Mouse (Mus musculus): Measurements from ENCODE around the gene Duox1. TPM values are rescaled to one million over a fixed set of nuclear protein-coding genes. Genes with fewer than 3 reads are reported as not detected.

Duox1 gene
- total RNA-seq, 4 experiments from 2014 or later: 0.19 to 0.38 (median 0.29) TPM

DNA sequence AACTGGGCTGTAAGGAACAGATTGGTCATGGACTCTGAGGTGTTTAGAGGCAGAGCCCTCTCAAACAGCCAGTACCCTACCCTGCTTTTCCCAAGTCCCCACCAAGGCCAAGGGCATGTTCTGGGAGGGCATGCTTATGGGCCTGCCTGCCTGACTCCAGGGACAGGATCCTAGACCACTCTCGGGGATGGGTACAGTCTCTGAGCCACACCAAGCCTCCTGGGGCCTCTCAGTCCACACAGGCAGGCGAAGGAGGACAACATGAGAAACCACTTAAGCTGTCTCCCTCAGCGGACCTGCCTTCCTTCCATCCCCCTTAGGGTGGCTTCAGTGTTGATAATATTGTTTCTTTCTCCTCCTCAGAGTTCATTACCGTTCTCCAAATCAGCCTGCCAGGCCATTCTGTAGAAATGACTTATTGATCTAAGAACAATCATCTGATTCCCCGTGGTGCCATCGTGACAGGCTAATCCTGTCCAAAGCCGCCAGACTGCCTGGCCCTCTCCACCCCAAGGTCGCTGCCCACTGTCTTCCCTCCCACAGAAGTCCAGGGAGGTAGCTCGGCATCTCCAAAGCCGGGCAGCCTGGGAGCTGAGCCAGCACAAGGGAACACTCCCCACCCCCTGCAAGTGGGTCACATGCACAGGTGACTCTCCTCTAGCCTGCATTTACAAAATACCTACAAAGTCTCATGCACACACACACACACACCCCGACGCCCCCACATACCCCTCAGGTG lies 38.9 kb downstream of the Duox1 start:
- no peak for DNase-seq (ENCODE audit: low spot score in 2 of 2)

DNA sequence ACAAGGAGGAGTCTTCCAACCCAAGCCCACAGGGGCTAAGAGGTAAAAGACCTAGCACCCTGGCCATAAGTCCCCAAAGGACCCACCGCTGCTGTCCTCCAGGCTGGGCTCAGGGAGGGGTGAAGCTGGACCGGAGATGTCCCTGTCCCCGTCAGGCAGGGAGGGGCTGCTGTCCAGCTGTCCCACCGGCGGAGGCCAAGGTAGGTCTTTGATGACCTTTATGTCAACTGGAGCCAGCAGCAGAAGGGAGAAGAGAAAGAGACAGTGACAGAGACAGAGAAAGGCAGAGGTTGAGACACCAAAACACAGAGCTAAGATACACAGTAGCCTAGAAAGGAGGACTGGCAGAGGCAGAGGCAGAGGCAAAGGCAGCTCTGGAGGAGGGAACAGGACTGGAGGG lies 39.9 kb downstream of the Duox1 start:
- no peak for DNase-seq (ENCODE audit: low spot score in 2 of 2)

DNA sequence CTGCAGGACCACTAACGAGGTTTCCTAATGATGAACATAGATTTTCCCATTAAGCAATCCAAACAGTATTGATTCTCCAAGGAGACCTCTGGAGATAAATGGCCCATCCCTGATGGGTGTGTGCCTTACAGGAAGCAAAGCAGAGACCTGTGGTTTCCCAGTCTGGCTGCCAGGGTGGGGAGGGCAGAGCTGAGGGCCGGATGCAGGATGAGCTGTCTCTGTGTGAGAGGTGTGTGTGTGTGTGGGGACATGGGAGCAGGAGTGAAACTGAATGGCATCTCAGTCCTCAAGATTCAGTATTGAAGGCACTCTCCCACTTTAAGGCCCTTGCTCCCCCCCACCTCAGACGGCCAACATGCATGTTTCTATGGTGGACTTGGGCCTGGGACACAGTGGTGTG lies 40.7 kb downstream of the Duox1 start:
- no peak for DNase-seq (ENCODE audit: low spot score in 2 of 2)

DNA sequence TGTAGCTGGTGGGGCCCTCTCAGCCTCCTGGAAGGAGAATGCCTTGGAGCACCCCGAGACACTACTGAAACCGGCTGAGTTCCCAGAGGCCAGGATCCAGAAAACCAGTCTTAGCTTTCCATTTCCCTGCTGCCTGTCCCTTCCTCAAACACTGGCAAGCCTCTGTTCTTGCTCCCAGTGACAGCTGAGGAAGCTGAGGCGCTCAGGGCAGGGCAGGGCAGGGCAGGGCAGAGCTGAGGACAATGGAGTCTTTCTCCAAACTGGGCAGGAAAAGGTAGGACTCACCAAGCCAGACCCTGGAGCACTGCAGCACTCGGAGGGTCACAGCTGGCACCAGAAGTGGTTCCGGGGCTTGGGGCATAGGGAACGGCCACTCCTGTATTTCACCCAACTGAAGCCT lies 44.8 kb downstream of the Duox1 start:
- DNase-seq (ENCODE audit: low spot score in 2 of 2): no peak

DNA sequence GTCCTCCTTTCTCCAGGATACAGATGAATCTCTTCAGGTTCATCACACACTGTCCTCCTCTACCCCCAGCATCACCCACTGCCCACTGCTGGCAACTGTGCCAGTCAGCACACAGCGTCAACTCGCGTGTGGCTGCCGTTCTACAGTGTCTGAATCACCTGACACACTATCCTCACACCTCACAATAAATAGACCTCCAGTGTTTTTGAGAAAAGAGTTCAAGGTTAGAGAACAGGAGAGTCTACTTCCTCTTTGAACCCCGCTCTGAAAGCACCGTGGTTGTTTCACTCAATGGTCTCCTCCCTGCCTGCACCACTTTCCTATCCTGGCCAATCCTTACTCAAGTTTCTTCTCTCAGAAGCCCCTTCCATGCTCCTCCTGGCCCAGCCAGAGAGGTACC lies 45.7 kb downstream of the Duox1 start:
- DNase-seq (ENCODE audit: low spot score in 2 of 2): no peak

DNA sequence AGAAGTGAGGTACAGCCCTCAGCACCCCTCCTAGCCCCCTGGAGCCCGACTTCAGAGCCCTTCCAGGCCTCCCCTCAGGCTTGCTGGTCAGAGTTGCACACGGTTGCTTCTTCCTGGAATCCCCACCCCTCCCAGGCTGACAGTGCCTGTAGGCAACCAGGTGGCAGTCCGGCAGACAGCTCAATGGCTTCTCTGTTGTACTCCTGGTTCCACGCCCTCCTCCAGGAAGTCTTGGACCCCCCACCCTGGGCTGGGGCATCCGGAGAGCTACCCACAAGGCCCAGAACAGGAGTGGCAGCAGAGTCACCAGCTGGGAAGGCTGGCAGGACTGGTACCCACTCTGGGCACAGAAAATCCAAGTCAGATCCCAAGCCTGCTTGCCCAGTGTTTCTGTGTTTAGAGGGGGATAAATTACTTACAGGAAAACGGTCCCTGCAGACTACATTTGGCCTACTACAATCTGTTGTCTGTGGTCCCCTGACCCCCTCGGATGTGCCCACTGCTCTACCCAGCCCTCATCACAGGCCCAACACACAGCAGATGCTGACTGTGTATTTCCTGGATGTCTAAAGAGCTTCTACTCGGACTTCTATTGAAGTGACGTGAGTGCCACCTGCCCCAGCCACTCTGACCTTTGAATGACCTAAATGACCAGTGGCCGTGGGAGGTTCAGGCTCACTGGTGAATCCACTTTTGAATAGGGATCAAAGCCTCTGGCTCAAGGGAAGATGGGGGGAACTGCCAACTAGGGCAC lies 46.6 kb downstream of the Duox1 start:
- DNase-seq (ENCODE audit: low spot score in 2 of 2): no peak

DNA sequence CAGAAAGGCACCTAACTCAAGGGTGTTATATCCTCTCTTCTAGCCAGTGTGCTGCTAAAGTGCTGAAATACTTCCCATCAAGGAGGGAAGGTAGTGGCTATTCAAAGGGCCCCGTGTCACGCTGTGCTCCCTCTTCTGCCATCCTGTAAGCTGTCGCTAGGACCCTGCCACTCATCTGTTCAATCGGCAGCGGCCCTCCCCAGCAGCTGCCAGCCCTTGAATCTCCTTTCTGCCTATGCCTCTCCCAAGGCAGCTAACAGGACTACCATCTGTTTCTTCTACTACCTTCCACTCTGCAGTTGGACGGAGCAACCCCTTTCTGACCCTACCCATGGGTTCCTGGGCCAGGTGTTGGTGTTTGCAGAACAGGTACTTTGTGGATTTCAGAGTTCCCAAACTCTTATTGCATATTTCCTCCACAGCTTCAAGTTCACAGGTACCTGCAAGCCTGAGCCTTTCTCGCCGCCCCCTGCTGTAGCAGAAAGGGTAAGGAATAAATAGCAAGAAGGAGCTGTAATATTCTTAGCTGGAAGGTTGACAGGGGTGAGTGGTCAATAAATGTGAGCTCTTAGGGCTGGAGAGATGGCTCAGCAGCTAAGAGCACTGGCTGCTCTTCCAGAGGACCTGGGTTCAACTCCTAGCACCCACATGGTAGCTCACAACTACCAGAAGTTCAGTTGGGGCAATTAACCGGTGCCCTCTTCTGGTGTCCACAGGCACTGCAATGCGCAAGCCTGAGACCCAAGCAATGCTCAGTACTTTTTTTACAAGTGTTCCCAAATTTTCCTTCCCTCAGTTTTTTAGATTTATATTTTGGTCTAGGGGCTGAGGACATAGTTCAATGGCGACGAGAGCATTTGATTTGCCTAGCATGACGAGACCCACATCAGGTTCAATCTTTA lies 47.4 kb downstream of the Duox1 start:
- DNase-seq (ENCODE audit: low spot score in 2 of 2): no peak

DNA sequence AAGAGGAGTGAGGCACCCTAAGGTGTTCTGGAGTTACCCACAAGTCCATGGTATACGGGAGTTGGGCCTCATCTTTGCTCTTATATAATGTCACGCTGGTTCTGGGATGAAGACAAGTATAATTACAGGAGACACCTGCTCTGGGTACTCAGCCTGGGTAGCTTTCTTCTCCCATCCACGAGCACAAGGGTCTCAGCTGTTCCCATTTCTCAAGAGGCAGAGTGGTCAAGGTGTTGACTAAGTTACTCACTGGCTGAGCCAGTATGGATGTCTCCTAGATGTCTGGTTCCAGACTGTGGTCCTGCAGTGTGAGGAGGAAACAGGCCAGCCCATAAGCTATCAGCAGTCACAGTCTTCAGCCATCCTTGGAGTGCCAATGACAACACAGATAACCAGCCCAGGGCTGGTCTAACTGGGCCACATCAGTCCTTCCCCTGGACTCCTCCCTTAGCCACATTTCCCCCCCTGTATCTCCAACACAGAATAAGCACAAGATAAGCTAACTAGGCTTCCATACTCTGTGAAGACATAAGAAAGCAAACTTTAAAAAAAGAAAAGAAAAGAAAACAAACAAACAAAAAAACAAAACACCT lies 49.0 kb downstream of the Duox1 start:
- no peak for DNase-seq (ENCODE audit: low spot score in 2 of 2)

DNA sequence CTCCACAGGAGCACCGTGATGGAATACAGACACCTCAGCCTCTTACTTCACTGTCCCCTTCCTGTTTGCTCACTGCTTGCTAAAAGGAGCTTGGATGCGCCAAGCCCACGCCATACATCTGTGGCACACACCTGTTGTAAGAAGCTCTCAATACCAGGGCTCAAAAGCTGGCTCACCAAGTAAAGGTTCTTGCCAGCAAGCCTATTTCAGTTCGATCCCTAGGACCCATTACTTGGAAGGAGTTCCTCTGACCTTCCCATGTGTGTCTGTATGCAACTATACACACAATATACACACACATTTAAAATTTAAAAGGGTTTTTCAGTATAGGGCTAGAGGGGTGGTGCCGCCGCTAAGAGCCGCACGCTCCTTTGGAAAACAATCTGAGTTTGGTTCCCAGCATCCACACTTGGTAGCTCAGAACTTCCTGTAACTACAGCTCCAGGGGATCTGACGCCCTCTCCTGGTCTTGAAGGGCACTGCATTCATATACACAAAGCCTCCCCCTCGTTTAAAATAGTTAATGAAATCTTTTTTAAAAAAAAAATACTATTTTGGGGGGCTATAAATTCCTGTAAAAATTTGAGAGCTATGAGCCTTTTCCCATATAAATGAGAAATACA lies 49.9 kb downstream of the Duox1 start:
- no peak for DNase-seq (ENCODE audit: low spot score in 2 of 2)

DNA sequence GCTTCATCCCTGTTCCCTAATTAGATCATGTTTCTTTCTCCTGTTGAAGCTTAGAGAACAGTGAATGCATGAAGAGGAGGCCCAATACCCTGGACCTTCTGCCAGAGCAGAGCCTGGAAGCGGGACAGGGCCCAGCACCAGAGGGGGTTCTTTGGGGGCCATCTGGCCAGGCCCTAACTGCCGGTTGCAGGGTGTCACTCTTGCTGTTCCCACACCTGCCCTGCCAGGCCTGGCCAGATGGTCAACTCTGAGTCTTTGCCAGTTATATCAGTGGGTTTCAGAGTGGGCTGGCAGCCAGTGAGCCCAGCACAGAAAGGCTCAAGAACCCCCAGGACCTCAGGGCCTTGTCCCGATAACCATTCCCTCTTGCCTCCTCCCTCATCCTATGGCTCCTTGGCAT lies 50.6 kb downstream of the Duox1 start:
- no peak for DNase-seq (ENCODE audit: low spot score in 2 of 2)

DNA sequence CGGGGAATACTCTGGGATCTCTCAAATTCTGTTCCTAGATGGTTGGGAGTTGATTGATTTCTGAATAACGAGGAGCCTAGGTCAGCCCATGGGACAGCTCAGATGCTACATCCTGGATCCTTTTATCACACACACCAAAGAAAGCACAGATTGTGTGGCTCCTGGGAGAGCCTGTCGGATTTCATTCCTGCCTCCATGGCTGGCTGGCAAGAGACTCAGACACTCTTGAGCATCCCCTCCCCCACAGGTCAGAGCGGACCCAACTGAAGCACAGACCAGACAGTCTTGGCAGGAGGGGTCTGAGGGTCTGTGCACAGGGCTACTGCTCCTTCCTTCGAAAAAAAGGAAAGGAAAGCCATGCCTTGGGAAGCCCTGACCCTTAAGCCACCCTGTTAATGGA lies 51.2 kb downstream of the Duox1 start:
- no peak for DNase-seq (ENCODE audit: low spot score in 2 of 2)

DNA sequence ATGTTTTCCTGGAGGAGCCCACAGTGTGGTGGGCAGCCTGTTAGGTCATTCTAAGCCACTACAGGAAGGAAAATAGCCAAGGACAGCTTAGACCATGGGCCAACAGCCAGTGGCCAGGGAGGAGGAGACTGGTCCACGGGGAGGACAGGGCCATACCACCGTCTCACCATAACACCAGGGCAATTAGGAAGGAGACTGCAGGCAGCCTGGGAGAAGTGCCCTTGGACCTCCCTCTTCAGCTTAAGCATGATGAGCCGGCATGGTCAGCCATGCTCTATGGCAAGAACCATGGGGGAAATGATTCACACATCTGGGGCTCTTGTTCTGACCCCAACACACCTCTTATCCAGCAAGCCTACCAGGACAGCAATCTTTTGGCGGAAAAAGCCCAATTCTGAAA lies 51.7 kb downstream of the Duox1 start:
- no peak for DNase-seq (ENCODE audit: low spot score in 2 of 2)

DNA sequence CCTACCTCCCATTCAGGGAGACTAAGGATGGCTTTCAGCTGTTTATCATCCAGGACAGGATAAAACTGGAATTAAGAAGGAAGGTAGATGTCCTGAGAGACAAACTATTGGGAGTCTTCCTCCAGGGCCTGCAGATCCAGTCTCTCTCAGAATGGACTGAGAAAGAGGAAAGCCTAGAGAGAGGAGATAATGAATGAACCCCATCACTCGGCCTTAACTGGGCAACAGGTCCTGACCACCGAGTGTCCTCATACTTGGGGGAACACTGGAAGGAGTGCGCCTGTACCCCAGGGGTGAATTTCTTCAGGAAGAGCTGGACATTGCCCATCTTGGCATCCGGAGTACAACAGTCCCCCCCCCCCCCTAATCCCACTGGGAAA lies 52.2 kb downstream of the Duox1 start:
- no peak for DNase-seq (ENCODE audit: low spot score in 2 of 2)

DNA sequence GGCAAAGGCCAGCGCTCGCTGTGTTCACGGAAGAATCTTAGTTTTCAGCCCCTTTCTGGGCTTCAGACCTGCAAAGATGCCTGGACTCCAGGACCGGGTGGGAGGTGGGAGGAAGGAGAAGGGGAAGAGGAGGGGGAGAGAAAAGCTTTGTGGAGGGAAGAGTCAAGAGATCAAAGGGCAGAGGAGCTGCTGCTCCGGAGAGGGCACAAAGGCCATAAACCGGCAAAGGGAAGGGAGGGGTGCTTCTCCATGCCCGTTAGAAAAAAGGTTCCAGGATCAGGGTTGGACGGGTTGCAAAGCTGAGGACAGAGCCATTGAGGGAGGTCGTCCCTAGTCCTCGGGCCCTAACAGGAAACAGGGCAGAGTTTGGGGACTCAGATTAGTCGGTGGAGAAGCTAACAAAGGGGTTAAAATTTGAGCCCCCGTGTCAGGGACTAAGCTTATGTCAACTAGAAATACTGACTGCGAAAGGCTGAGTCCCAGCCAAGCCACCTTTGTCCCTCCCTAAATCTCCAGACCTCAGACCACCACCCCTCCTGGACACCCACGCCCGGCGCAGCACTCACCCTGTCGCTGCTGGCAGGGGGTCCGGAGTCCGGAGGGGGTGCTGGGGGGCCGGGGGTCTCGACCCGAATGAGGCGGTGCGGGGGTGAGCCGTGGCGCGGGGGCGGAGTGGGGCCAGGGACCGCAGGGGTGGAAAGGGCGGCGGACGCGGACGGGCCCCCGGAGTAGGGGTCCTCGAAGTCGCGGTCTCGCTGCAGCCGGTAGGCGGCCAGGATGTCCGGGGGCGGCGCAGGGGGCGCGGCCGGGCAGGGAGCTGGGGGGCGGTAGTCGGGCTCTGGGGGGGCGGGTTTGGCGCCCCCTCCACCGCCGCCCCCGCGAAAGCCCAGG lies 52.9 kb downstream of the Duox1 start:
- DNase-seq (ENCODE audit: low spot score in 2 of 2): peak in 1 of 2 experiments; percentile 17

DNA sequence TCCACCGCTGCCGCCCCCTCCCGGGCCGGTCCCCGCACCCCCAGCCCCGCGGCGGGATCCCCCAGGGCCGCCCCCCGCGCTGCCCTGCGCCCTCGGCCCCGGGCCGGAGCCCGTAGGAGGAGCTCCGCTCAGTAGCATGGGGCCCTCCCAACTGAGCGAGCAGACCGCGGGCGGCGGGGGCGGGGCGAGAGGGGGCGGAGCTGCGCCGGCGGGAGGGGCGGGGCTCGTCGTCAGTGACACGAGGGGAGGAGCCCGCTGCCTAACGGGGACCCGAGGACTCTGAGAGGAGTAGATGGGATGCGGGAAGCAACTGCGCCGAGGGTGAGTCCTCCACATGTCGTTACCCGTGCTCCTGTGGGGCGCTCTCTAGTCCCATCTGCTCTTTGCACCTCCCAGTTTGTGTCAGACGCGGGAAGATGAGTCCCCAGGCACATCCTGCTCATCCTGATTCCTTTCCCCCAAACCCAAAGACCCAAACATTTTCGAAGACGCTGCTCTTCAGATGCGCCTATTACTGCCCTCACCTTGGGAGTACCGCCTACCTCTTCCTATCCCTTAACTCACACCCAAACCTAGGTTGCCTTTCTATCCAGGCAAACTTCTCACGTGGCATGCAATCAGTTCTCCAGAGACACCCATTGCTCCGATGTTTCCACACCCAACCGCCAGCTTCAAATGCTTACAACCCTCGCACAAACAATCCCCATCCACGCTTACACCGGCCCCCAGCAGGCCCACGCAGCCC lies 53.7 kb downstream of the Duox1 start, which contains the start of gene Shf:
Shf (minus strand) TSS at position 168 of the 745 bp plus-strand sequence.
- DNase-seq (ENCODE audit: low spot score in 2 of 2): peak; percentile 76 to 80

DNA sequence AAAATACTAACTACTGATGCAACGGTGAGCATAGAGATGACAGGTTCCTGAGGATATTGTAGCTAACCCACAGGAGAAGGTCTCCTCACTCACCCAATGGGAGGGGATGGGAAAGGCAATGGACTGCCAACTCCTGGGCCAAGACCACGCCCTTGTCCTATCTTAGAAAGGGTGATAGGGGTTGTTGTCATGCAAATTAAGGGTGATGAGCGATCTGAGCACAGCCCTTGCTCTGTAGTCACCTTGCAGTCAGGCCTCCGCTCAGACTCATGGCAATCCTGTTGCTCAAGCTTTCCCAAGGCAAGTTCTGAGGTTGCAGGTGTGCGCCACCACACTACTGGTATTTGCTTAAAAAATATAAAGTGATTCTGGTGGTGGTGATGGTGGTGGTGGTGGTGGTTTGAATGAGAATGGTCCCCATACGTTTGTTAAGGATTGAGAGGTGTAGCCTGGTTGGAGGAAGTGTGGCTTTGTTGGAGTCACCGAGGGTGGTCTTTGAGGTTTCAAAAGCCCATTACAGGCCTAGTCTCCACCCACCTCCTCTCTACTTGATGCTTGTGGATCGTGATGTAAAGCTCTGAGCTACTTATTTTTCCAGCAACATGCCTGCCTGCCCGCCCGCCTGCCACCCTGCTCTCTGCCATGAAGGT lies 54.8 kb downstream of the Duox1 start:
- DNase-seq (ENCODE audit: low spot score in 2 of 2): no peak

DNA sequence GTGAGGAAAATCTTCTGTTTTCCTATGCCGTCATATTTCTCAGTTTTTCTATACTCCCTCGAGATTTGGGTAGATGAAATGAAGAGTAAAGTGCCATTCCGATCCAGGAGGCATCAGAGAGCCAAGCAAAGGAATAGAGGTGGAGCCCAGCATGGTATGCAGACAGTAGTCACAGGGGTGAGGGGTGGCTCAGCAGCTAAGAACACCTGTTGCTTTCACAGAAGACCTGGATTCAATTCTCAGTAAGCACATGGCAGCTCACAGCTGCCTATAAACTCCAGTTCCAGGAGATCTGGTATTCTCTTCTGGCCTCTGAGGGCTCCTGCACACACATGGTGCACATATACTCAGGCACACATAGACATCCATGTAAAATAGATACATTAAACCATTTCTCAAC lies 56.6 kb downstream of the Duox1 start:
- no peak for DNase-seq (ENCODE audit: low spot score in 2 of 2)

DNA sequence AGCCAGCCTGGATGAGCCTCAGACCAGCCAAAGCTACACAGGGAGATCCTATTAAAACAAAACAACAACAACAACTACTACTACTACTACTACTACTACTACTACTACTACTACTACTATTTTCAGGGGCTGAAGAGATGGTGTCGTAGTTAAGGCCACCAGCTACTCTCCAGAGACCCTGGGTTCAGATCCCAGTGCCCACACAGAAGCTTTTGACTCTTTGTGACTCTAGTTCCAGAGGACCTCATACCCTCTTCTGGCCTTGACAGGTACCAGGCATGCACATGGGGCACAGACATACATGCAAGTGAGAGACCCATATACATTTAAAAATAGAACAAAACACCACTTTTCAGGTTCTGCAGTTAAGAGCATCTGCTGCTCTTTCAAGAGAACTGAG lies 57.1 kb downstream of the Duox1 start:
- no peak for DNase-seq (ENCODE audit: low spot score in 2 of 2)

DNA sequence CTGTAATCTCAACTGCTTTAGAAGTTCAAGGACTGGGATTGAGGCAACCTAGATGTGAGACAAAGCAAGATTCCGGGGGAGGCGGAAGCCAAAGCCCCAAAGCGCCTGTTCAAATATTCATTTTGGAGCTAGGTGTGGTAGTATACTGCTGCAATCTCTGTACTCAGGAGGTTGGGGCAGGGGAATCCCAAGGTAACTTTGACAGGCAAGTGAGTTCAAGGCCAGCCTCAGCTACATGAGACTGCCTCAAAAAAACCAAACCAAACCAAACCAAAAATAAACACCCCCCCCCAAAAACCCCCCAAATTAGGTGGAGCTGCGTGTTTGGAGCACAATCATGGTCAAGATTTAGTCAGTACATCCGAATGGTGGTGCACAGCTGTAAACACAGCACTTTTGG lies 58.5 kb downstream of the Duox1 start:
- DNase-seq (ENCODE audit: low spot score in 2 of 2): no peak
